Mouse (Mus musculus): ENCODE measurements at regions not wholly inside any gene's neighbourhood (a gene's known extent, or its start where the extent isn't known, plus 50 kb on each side); places are given as distances from the start of the nearest gene placed in this dataset.

DNA sequence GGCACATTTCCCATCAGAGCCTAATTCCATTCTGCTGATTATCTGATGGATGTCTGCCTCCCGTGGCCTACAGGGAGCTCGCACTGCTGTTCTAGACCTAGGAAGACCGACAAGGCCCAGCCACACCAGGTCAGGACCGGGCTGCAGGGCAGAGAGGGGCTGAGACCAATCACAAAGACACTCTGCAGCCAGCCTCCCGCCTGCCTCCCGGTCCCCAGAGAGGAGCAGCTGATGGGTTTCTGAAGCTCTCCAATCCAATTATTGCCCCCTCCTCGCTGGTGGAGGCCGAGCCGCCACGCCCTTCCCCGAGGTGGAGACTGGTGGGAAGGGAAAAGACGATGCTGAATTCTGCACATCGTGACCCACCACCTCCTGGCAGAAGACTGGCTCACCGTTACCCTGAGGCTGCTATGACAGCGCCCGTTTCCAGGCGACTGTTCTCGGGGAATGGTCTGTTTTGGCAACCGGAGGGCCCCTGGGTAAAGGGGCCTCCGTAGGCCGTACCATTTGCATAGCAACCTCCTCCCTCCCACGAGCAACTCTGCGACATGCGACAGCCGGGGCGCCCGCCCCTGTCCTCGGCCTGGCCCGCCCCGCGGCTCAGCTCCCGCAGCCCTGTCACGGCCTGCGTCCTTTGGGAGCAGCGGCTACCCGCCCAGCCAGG lies 53.5 kb upstream of the Pim1 start:
- TF ChIP-seq GATA1 (IDR thresholded peaks at IDR 0.05; ENCODE audit: borderline replicate concordance, low read length) (no peak), FLI1 (IDR thresholded peaks at IDR 0.05; ENCODE audit: low read length) (no peak)

Measured in megakaryocyte, embryonic 14.5 days (primary cell).